Mouse (Mus musculus) limb, embryonic 14.5 days (tissue): ENCODE results near the gene Gm45623. TPM values are rescaled to one million over a fixed set of nuclear protein-coding genes. Genes with fewer than 3 reads are reported as not detected.

Experiments
- ATAC-seq: fragments of 200-750 bp; cut with Nextera tagmentation; 2 replicates; pipeline ENCODE4 v1.8.0; 2017; ENCODE audit warnings: low read depth, moderate number of reproducible peaks, moderate TSS enrichment; ENCODE audit not compliant: low FRiP score
- DNase-seq: peaks from one replicate; pipeline ENCODE4 v3.0.0-alpha.2; 2015; ENCODE audit warnings: low spot score
- H3K27ac ChIP-seq: fragments of 300-500 bp; sonication (generic); replicated peaks from 2 replicates; pipeline ENCODE4 v1.5.1; 2014; ENCODE audit warnings: low read depth, mild to moderate bottlenecking, low read length, moderate library complexity, mixed read lengths
- H3K27me3 ChIP-seq: fragments of 300-500 bp; sonication (generic); 2 replicates; pipeline ENCODE4 v1.6.1; 2014; ENCODE audit warnings: low read length, mixed read lengths; ENCODE audit not compliant: control insufficient read depth, insufficient read depth
- H3K36me3 ChIP-seq: fragments of 300-500 bp; sonication (generic); 2 replicates; pipeline ENCODE4 v1.6.1; 2014; ENCODE audit warnings: mild to moderate bottlenecking, low read length, moderate library complexity, mixed read lengths; ENCODE audit not compliant: control insufficient read depth, insufficient read depth
- H3K4me1 ChIP-seq: fragments of 300-500 bp; sonication (generic); 2 replicates; pipeline ENCODE4 v1.6.1; 2014; ENCODE audit warnings: antibody characterized with exemption, low read length, mixed read lengths; ENCODE audit not compliant: control insufficient read depth, insufficient read depth
- H3K4me2 ChIP-seq: fragments of 300-500 bp; sonication (generic); replicated peaks from 2 replicates; pipeline ENCODE4 v1.6.1; 2014; ENCODE audit warnings: low read depth, mild to moderate bottlenecking, low read length, moderate library complexity; ENCODE audit not compliant: severe bottlenecking
- H3K4me3 ChIP-seq: fragments of 300-500 bp; sonication (generic); replicated peaks from 2 replicates; pipeline ENCODE4 v1.5.1; 2014; ENCODE audit warnings: low read length
- H3K9ac ChIP-seq: fragments of 300-500 bp; sonication (generic); 2 replicates; pipeline ENCODE4 v1.6.1; 2014; ENCODE audit warnings: mild to moderate bottlenecking, low read depth, low read length, moderate library complexity; ENCODE audit not compliant: severe bottlenecking
- H3K9me3 ChIP-seq: fragments of 300-500 bp; sonication (generic); 2 replicates; pipeline ENCODE4 v1.6.1; 2016; ENCODE audit warnings: low read length; ENCODE audit not compliant: control insufficient read depth
- POLR2A ChIP-seq: fragments of 200-500 bp; IDR thresholded peaks from 2 replicates; pipeline ENCODE4 v1.8.0; 2012; ENCODE audit warnings: inconsistent platforms, mild to moderate bottlenecking, moderate library complexity, borderline replicate concordance; ENCODE audit not compliant: insufficient read depth, insufficient read length; ENCODE audit errors: extremely low read depth
- WGBS: fragments of 180-500 bp; shearing (Covaris S2); extraction: QIAGEN DNeasy Blood & Tissue Kit; methylation state at CpG from one replicate; pipeline ENCODE4 v1.1.7; 2014; 5-methylcytosine and 5-hydroxymethylcytosine counted together
- polyA plus RNA-seq, 2 experiments: library from polyadenylated mRNA; depleted of rRNA in 1 of 2; stranded (reverse) in 1 of 2; unstranded in 1 of 2; fragments of >200 nt; fragmentation: Nextera tagmentation in 1 of 2; extraction: Ambion mirVana in 1 of 2; gene quantifications; 2 replicates each; pipeline versions ENCODE4 v1.2.1 to v1.2.3; 2012 to 2014

Gm45623 gene
- polyA plus RNA-seq, 2 experiments: 0.69 to 1.0 TPM

DNA sequence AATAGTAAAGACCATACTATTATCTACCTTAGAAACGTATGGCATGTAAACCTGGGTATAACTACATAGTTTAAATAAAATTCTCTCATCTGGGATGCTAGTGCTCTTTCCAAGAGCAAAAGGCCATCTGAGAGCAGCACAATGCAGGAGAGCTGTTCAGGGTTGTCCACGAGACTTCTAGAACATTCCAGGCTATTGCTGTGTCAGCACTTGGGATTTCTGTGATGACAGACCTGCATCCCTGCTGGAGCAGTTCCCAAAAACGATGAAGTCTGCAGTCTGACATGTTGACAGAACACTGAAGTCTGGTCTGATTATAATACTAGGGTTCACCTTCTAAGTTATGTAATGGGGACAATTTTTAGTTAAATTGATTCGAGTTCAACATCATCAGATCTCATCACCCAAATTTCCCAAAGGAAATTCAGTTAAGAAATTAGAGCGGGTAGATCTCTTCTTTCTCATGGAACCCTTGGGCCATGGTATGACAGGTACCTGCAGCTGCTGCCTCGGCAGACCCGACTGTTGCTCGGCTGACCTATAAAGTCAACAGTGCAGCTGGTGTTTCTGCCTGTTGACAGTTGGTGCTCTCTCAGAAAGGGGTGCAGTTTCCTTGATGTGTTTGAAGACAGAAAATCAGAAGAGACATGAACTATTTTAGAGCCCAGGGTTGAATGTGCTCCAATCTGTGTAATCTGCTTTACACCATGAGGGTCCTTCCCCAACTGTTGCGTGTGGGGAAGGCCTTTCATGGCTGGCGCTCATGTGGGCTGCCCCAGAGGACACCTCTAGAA is 6.7 kb downstream of the Gm45623 start:
- Histone ChIP-seq H3K4me3 (no peak overlapping the region), H3K27me3 (peaks cover 12% of the 10 kb centered on the region), H3K9ac (no peak overlapping the region), H3K36me3 (peaks cover 7% of the 10 kb centered on the region), H3K9me3 (no peaks in the 10 kb centered on the region), H3K27ac (no peak overlapping the region), H3K4me2 (no peak overlapping the region), H3K4me1 (no peaks in the 10 kb centered on the region)
- WGBS: 75% methylated on average over 10 of the region's 10 CpGs
- DNase-seq: no peak
- no peak for ATAC-seq
- TF ChIP-seq POLR2A: no peak

DNA sequence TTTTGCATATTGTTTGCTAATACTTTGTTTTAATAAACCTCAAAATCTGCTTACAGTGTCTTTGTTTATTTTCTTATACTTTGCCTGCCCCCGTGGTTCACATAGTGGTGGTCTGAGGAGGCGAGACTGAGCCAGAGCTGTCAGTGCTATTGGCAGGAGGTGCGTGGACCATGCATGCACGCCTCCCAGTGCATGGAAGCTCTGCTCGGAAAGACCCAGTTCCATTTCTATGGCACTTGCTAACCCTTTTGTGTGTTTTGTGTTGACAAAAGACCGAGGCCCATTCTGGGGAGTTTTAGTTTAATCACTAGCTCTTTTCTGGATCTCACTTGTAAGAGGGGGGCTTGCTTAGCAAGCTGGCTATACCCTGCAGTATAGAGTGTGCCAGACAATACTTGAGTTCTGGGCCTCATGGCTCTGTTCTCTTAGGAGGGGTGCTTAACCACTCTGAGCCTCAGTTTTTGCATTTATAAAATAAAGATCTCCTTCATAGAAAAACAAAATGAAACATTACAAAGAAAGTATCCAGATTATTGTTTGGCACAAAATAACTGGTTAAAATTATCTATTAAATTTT is 11.2 kb downstream of the Gm45623 start:
- H3K9ac ChIP-seq: no peak overlapping the region
- H3K4me1 ChIP-seq: no peaks in the 10 kb centered on the region
- ATAC-seq (no peak), DNase-seq (no peak)
- peaks cover 41% of the 10 kb centered on the region for H3K36me3 ChIP-seq
- WGBS: 86% methylated on average over 6 of the region's 6 CpGs
- H3K9me3 ChIP-seq: no peaks in the 10 kb centered on the region
- no peak for TF ChIP-seq POLR2A
- H3K4me2 ChIP-seq: no peak overlapping the region
- no peak overlapping the region for H3K27ac ChIP-seq
- H3K4me3 ChIP-seq: no peak overlapping the region
- no peaks in the 10 kb centered on the region for H3K27me3 ChIP-seq

GRCm38 (mm10) chr13:56741691-56742090 is 11.9 kb downstream of the Gm45623 start:
- no peak for TF ChIP-seq POLR2A
- no peak overlapping the region for H3K4me3 ChIP-seq
- no peak for DNase-seq

GRCm38 (mm10) chr13:56740496-56740895 is 13.1 kb downstream of the Gm45623 start:
- DNase-seq (no peak), ATAC-seq (no peak)
- TF ChIP-seq POLR2A: no peak
- no peaks in the 10 kb centered on the region for H3K27me3 ChIP-seq
- H3K9me3 ChIP-seq: no peaks in the 10 kb centered on the region
- H3K4me3 ChIP-seq: no peak overlapping the region
- no peak overlapping the region for H3K9ac ChIP-seq
- 91% methylated on average over 6 of the region's 6 CpGs for WGBS
- no peak overlapping the region for H3K27ac ChIP-seq
- no peaks in the 10 kb centered on the region for H3K4me1 ChIP-seq
- peaks cover 58% of the 10 kb centered on the region for H3K36me3 ChIP-seq
- H3K4me2 ChIP-seq: no peak overlapping the region

More at GRCm38 (mm10) chr13:56741691-56742090, 11.9 kb downstream of the Gm45623 start:
- H3K9me3 ChIP-seq: no peaks in the 10 kb centered on the region
- ATAC-seq: no peak
- H3K27ac ChIP-seq: no peak overlapping the region
- 86% methylated on average over 7 of the region's 7 CpGs for WGBS
- no peak overlapping the region for H3K4me2 ChIP-seq
- H3K36me3 ChIP-seq: peaks cover 48% of the 10 kb centered on the region
- no peaks in the 10 kb centered on the region for H3K4me1 ChIP-seq
- H3K27me3 ChIP-seq: no peaks in the 10 kb centered on the region
- H3K9ac ChIP-seq: no peak overlapping the region

GRCm38 (mm10) chr13:56739556-56739955 is 14.1 kb downstream of the Gm45623 start:
- Histone ChIP-seq H3K4me2 (no peak overlapping the region), H3K4me3 (no peak overlapping the region), H3K9ac (no peak overlapping the region), H3K27ac (no peak overlapping the region), H3K27me3 (no peaks in the 10 kb centered on the region), H3K36me3 (peaks cover 63% of the 10 kb centered on the region), H3K4me1 (no peaks in the 10 kb centered on the region), H3K9me3 (no peaks in the 10 kb centered on the region)
- ATAC-seq: no peak
- no peak for DNase-seq
- no peak for TF ChIP-seq POLR2A
- WGBS: 97% methylated on average over 5 of the region's 5 CpGs
